Mouse (Mus musculus) hindbrain, embryonic 12.5 days (tissue): Measurements from ENCODE around the gene Ccl27b. TPM values are rescaled to one million over a fixed set of nuclear protein-coding genes. Genes with fewer than 3 reads are reported as not detected.
"Not testable (repeated sequence)": the region's sequence is repeated elsewhere in the genome, so short reads cannot be mapped to it uniquely, and the experiment has no call there.

Source experiments
- ATAC-seq: fragments of 200-750 bp; cut with Nextera tagmentation; 2 replicates; pipeline ENCODE4 v1.8.0; 2017; ENCODE audit warnings: moderate TSS enrichment; ENCODE audit not compliant: low FRiP score
- H3K27ac ChIP-seq: fragments of 300-500 bp; sonication (generic); 2 replicates; pipeline ENCODE4 v1.5.1; 2016; ENCODE audit warnings: mild to moderate bottlenecking
- H3K27me3 ChIP-seq: fragments of 300-500 bp; sonication (generic); 2 replicates; pipeline ENCODE4 v1.6.1; 2016; ENCODE audit warnings: mild to moderate bottlenecking
- H3K36me3 ChIP-seq: fragments of 300-500 bp; sonication (generic); 2 replicates; pipeline ENCODE4 v1.6.1; 2016; ENCODE audit warnings: mild to moderate bottlenecking
- H3K4me1 ChIP-seq: fragments of 300-500 bp; sonication (generic); 2 replicates; pipeline ENCODE4 v1.6.1; 2016
- H3K4me2 ChIP-seq: fragments of 300-500 bp; sonication (generic); replicated peaks from 2 replicates; pipeline ENCODE4 v1.6.1; 2016; ENCODE audit warnings: mild to moderate bottlenecking
- H3K4me3 ChIP-seq: fragments of 300-500 bp; sonication (generic); 2 replicates; pipeline ENCODE4 v1.5.1; 2016; ENCODE audit warnings: mild to moderate bottlenecking
- H3K9ac ChIP-seq: fragments of 300-500 bp; sonication (generic); 2 replicates; pipeline ENCODE4 v1.6.1; 2016; ENCODE audit warnings: mild to moderate bottlenecking, moderate library complexity
- H3K9me3 ChIP-seq: fragments of 300-500 bp; sonication (generic); replicated peaks from 2 replicates; pipeline ENCODE4 v1.6.1; 2016; ENCODE audit warnings: mild to moderate bottlenecking
- WGBS: fragments of 180-500 bp; shearing (Covaris S2); methylation state at CpG from one replicate; pipeline ENCODE4 v1.1.7; 2016; 5-methylcytosine and 5-hydroxymethylcytosine counted together
- polyA plus RNA-seq: library from polyadenylated mRNA; unstranded; fragments of >200 nt; fragmentation: Nextera tagmentation; extraction: Ambion mirVana; gene quantifications from 2 replicates; pipeline ENCODE4 v1.2.1, GENCODE M21; 2016

The Ccl27b gene
- not detected in 2 replicates for polyA plus RNA-seq

DNA sequence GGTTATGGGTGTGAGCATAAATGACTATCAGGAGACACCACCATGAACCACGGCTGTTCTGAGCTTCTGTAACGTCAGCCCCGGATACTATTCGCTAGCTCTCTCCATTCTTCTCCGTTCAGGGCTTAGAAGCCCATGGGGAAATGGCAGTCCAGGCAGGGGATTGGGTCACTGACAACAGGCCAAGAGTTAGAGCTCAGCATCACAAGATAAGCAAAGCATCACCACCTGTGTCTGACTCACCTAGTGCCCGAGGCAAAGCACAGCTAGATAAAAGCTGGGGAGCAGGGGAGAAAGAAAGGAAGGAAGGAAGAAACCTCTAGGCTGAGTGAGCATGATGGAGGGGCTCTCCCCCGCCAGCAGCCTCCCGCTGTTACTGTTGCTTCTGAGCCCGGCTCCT lies at the start of gene Ccl27b:
Gene Ccl27b, plus strand, starts transcription at position 301 of the 400 bp plus-strand sequence.
- H3K4me2 ChIP-seq, H3K27me3 ChIP-seq, H3K27ac ChIP-seq, H3K9ac ChIP-seq, H3K4me3 ChIP-seq, H3K4me1 ChIP-seq, ATAC-seq, H3K9me3 ChIP-seq, H3K36me3 ChIP-seq: not testable (repeated sequence)
- no CpG with 5 or more reads among the region's 9 CpGs for WGBS

DNA sequence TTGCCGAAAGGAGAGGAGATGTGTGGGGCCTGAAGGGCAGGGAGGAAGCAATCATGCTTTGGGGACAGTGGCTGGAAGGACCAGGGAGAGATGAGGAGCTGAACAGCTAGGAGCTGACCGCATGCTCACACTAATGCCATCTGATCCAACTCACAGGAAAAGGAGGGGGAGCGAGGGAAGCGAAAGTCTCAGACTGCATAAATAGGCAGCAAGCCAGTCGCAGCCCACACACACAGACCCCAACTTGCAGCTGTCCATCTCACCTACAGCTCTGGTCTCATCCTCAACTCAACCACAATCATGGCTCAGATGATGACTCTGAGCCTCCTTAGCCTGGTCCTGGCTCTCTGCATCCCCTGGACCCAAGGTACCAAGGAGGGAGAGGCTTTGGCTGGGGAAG lies 43.2 kb upstream of the Ccl27b start, which contains the start of gene Gm10591:
Gene Gm10591, plus strand, starts transcription at position 301 of the 400 bp plus-strand sequence.
- no CpG with 5 or more reads among the region's 5 CpGs for WGBS
- H3K4me3 ChIP-seq, H3K36me3 ChIP-seq, H3K9me3 ChIP-seq, H3K4me1 ChIP-seq, H3K27me3 ChIP-seq, H3K9ac ChIP-seq, H3K27ac ChIP-seq, ATAC-seq, H3K4me2 ChIP-seq: not testable (repeated sequence)

DNA sequence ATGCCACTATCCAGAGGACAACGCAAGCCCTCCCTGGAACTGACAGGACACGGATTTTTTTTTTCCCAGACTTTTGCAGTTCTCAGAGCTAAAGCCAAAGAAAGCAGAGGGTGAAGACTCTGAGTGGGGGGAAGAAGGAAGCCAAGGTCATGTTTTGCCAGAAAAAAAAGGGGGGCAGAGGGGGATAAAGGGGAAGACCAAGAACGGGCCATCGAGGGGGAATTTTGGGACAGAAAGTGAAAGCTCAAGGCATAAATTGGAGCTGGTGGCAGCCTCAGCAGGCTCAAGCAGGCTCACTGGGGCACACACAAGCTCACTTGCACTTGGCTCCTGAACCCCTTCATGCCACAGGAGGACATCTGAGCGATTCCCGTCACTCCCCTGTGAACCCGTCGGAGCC lies 25.6 kb upstream of the Ccl27b start, which contains the start of gene Gm2564:
Gene Gm2564, plus strand, starts transcription at position 301 of the 400 bp plus-strand sequence.
- not testable (repeated sequence) for H3K27ac ChIP-seq, H3K9ac ChIP-seq, H3K9me3 ChIP-seq, H3K4me3 ChIP-seq, H3K4me2 ChIP-seq, H3K27me3 ChIP-seq, H3K36me3 ChIP-seq, H3K4me1 ChIP-seq, ATAC-seq
- WGBS, result no CpG with 5 or more reads among the region's 8 CpGs

DNA sequence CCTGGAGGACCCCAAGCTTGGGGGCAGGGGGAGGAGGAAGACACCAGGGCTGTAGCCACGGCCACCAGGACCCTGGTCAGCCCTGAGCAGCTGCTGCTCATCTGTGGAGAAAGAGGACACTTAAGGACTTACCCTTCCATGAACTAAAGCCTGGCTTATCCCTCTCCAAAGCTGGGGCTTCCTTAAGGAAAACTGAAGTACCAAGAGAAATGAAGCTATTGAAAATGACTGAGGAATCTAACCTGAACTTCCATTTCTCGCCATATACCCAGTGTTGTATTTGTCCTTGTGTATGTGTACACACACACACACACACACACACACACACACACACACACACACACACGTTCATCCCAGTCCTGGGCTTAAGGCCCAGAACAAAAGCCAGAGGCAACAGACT lies 6.7 kb downstream of the Ccl27b start, which contains the start of gene Il11ra2:
Gene Il11ra2, minus strand, starts transcription at position 101 of the 400 bp plus-strand sequence.
- not testable (repeated sequence) for H3K4me2 ChIP-seq, H3K9ac ChIP-seq, H3K4me3 ChIP-seq, H3K36me3 ChIP-seq, H3K9me3 ChIP-seq, ATAC-seq, H3K27me3 ChIP-seq, H3K4me1 ChIP-seq, H3K27ac ChIP-seq
- WGBS, result no CpG with 5 or more reads among the region's 3 CpGs

DNA sequence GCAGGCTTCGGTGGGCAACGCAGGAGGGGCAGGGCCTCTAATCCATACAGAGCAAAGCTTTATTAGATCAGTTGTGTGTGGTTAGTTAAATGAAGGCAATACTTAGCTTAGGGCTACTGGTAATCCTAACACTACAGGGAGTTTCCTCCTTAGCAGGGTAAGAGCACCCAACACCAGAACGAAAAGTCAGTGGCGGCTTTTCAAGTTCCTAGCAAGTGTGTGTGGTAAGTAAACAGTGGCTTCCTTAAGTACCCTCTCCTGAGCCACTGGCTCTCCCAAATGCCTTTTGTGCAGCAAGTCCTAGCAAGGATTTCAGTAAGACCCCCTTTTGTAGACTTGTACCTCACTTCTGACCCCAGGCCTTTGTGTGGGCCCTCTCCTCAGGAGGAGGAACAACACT lies 20.4 kb downstream of the Ccl27b start:
- not testable (repeated sequence) for H3K9me3 ChIP-seq, H3K36me3 ChIP-seq, H3K4me3 ChIP-seq, H3K4me2 ChIP-seq, ATAC-seq, H3K27ac ChIP-seq, H3K4me1 ChIP-seq, H3K27me3 ChIP-seq, H3K9ac ChIP-seq
- no CpG with 5 or more reads among the region's 4 CpGs for WGBS

DNA sequence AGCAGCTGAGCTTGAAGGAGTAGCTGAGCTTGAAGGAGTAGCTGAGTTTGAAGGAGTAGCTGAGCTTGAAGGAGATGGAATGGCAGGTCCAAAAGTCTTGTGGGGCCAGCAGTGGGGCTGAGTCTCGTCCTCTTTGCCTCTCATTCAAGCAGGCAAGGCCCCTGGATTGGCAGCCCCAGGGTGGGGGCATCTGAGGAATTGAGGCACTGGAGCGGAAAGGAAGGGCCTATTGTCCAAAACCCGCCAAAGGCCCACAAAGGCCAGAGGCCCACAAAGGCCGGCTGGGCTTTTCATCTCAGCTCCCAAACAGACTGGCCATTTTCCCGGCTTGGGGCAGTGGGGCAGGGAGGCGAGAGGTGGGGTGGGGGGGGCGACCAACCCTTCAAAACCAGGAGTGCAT lies 24.3 kb downstream of the Ccl27b start:
- no CpG with 5 or more reads among the region's 7 CpGs for WGBS
- not testable (repeated sequence) for H3K9ac ChIP-seq, H3K27ac ChIP-seq, H3K4me1 ChIP-seq, H3K9me3 ChIP-seq, H3K36me3 ChIP-seq, H3K4me2 ChIP-seq, H3K27me3 ChIP-seq, H3K4me3 ChIP-seq, ATAC-seq

DNA sequence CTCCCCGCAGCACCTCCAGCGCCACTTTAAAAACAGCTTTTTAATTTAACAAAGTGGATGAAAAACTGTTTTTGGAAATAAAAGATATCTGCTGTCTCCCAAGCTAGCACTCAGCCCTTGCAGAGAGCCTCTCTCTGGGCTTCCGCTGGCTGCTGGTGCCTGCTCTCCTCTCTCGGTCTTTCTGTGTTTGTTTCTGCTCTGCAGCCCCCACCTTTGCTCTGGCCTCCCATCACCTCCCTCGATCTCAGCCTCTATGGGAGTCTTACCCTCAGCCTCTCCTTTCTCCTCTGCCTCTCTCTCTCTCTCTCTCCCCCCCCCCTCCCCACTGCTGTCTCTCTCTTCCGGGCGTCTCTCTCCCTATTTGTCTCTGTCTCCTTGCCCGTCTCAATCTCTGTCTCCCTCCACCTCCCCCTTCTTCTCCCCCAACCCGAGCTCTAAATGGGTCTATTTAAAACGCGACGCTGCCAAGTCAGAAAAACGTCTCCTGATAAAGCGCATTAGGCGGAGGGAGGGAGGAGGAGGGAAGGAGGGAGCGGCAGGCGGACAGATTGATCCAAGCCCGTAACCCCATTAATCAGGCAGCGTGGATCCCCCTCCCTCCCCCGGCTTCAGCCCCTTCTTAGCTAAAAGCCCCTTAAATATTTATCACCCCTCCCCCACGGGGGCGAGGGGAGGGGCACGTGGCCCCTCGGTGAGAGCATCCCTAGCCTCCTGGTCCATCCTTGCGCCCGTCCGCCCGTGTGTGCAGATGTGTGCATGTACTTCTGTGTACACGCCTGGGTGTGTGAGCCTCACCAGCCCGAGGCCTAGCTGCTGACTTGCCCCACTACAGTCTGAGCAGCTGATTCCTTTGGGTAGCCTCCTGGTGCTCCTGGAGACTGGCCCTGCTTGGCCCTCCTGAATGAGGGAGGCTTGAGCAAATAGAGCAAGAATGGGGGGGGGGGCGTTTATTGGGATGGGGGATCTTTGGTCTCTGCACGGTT lies 25.6 kb downstream of the Ccl27b start:
- H3K4me2 ChIP-seq, H3K9me3 ChIP-seq, H3K27ac ChIP-seq, H3K4me1 ChIP-seq, H3K9ac ChIP-seq, H3K36me3 ChIP-seq, H3K4me3 ChIP-seq, H3K27me3 ChIP-seq: not testable (repeated sequence)
- WGBS, result no CpG with 5 or more reads among the region's 32 CpGs
- ATAC-seq, result peak; percentile 66

DNA sequence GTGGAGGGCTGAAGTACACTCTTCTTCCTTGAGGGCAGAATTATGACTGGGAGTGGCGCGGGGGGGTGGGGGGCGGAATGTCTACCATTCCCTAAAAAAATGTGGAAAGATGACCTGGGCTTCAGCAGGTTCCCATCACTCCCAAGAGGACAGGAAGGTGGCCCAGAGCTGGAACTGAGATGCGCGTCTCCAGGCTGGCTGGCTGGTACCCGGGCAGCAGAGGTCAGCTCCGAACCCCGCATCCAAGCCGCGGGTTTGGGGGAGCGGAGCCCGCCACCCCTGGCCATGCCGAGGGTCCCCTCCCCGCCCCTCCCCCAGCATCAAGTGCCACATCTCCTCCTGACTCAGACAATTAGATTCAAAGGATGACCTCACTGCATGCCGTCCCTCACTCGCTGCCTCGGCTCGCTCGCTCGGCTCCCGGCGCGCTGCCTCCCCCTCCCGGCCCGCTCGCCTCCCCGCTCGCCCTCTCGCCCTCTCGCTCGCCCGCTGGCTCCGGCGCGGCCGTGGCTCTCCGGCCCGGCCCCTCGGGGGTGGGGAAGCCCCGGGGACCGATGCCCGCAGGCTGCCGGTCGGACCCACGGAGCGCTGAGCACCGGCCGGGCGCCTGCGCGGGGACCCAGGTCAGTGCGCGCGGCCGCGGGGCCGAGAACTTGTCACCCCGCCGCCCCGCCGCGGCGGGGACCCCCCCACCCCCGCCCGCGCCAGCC lies 26.6 kb downstream of the Ccl27b start:
- H3K4me1 ChIP-seq, result not testable (repeated sequence)
- WGBS, result no CpG with 5 or more reads among the region's 66 CpGs

DNA sequence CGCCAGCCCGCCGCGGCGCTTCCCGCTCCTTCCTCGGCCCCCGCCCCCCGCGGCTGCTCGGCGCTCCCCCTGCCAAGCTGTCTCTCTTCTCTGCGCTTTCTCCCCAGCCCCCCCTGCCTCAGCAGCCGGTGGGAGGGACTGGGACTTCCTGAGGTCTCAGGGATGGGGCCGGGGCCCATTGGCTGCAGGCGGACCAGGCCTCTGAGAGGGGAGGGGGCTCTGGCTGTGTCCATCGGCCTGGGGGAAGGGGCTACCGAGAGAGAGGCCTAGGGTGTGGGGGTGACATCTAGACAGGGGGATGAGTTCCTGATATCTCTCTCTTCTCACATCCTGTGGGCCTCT lies 27.1 kb downstream of the Ccl27b start:
- not testable (repeated sequence) for H3K4me3 ChIP-seq, H3K9me3 ChIP-seq, H3K4me2 ChIP-seq, H3K4me1 ChIP-seq, H3K9ac ChIP-seq, H3K36me3 ChIP-seq, H3K27me3 ChIP-seq, H3K27ac ChIP-seq
- peak; percentile 58 for ATAC-seq
- WGBS, result no CpG with 5 or more reads among the region's 18 CpGs

More for the DNA sequence above, 26.6 kb downstream of the Ccl27b start:
- H3K27ac ChIP-seq, H3K4me2 ChIP-seq, H3K27me3 ChIP-seq, H3K4me3 ChIP-seq, H3K9ac ChIP-seq, H3K36me3 ChIP-seq, H3K9me3 ChIP-seq: not testable (repeated sequence)
- peak; percentile 68 for ATAC-seq

Other genes starting within 250 kb of the Ccl27b start
- not detected in 2 replicates for gene Gm21586, start 215.9 kb upstream of the Ccl27b start, polyA plus RNA-seq
- gene Gm2163, start 188.5 kb upstream of the Ccl27b start, polyA plus RNA-seq, result 0.12 TPM in 1 of 2 replicates, not detected in the other
- 0.05 TPM in 1 of 2 replicates, not detected in the other for gene Fam205a2, start 127.1 kb upstream of the Ccl27b start, polyA plus RNA-seq
- gene Gm10591, start 43.1 kb upstream of the Ccl27b start, polyA plus RNA-seq, result not detected in 2 replicates
- not detected in 2 replicates for gene Gm2564, start 25.5 kb upstream of the Ccl27b start, polyA plus RNA-seq
- gene Il11ra2, start 6.6 kb downstream of the Ccl27b start, polyA plus RNA-seq, result not detected in 2 replicates
- gene 4930578G10Rik, start 80.3 kb downstream of the Ccl27b start, polyA plus RNA-seq, result 0.73 and 1.1 TPM in 2 replicates
- not detected in 2 replicates for gene Ccl19, start 101.3 kb downstream of the Ccl27b start, polyA plus RNA-seq
- 4.1 and 5.5 TPM in 2 replicates for gene Ccl21a, start 118.7 kb downstream of the Ccl27b start, polyA plus RNA-seq
- gene Fam205a1, start 198.6 kb downstream of the Ccl27b start, polyA plus RNA-seq, result 0.05 and 0.21 TPM in 2 replicates
- 0.31 and 0.48 TPM in 2 replicates for gene Gm12394, start 201.5 kb downstream of the Ccl27b start, polyA plus RNA-seq
- gene Fam205c, start 219.0 kb downstream of the Ccl27b start, polyA plus RNA-seq, result 1.9 and 2.4 TPM in 2 replicates